Mouse (Mus musculus) layer of hippocampus, adult 9-10 months (tissue): Measurements from ENCODE around the gene Pnma1.

Source experiments
- DNase-seq: peaks from one replicate; pipeline ENCODE4 v3.0.0; 2022; ENCODE audit warnings: low spot score

The Pnma1 gene

DNA sequence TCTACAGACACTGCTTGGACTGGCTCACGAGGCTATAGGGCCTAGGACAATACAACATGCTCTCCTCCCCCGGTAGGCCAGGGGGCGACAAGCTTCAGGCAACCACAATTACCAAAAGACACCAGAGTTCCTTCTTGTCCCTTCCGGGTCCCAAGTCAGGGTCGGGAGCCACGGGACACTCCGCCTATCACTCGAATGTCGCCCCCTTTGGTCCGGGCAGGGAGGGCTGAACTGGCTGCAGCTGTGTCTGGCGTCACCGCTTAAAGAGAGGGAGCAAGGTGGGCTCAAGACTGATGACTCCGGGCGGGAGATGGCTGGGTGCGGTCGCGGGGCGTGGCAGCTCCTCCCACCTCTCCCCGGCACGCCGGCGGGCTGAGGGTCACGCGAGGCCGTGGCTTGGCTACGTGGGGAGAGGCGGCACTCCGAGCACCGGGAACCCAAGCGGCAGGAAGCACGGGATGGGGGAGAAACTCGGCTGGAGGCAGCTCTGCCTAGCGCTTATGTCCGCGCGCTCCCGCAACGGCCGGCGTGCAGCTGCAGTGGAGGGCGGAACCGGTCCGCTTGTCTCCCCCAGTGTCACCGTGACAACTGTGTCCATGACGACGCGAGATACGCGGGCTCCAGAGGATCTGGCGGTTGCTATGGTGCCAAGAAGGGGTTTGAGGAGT, at the start of gene Pnma1:
Gene Pnma1 (minus strand): TSS at position 536 of the 668 bp plus-strand sequence.
- DNase-seq = no peak

DNA sequence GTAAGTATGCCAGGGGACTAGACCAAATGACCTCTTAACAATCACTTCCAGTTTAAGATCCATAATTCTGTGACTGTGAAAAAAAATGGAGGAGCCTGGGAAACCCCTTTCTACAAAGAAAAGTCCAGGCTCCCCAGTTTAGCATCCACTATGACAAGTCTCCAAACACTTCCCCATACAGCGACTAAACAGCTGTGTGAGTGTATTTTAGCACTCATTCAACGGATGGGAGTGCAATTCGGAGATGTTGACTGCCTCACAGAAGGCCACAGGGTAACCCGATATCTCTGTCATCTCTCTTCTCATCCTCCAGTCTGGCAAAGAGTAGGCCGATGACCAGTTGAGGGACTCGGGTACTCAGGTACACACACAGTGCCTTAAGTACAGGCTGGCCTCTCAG, 46.9 kb upstream of the Pnma1 start:
- DNase-seq = no peak

DNA sequence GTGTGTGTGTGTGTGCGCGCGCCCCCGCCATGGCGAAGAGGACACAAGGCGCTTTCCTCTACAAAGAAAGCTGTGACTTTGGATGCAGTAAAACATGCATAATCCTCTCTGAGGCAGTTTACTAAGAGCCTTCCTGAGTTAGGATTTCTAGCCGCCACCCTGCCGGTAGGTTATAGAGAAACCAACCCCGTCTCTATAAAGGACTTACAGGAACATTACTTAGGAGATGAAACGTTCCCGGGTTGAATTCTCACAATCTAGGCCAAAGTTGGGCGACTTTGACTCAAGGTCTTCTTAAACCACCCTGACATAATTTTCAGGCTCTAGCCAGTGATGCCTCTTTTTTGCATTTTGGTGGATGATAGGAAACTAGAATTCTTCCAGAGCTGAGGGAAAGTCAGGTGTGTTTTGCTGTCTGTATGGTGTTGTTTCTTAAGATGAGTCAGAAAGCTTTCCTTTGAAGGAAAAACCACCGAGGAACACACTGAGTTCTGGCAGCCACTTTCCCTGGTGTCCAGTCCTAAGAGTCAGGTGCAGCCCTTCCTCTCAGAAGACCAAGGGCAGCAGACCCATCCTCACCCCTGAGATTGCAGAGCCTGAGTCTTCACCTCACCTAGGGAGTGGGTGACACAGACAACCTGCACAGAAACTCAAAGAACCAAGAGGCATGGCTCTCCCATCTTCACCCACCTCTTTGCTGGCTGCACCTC, 46.3 kb upstream of the Pnma1 start:
- no peak for DNase-seq

DNA sequence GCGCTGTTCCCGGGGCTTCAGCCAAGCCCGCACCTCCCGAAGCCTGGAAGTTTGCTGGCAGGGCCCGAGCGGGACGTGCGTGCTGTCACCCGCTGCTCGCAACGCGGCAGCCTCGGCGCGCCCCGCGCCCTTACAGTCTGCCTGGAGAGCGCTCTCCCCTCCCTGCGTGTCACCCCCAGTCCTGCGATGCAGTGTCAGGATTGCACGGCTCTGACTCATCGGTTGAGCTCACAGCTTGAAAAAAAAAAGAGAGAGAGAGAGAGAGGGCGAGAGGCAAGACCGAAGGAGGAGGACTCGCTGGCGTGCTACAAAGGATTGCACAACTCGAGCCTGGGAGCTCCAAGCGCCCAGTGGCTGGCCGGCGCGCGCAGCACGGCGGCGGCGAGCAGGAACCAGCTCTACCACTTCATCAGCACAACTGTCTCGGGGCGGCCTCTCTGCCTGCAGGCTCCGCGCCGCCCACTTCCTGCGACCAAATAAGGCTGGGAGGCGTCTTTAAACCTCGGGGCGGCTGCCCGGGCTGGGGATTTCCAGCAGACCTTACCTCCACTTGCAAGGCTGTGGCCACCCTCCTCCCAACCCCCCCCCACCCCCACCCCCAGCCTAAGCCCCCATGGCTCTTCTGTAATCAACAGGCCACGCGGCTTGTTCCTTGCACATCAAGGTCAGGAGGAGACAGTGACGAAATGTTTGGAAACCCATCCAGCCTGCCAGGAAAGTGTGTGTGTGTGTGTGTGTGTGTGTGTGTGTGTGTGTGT, 45.5 kb upstream of the Pnma1 start:
- peak; percentile 84 for DNase-seq

DNA sequence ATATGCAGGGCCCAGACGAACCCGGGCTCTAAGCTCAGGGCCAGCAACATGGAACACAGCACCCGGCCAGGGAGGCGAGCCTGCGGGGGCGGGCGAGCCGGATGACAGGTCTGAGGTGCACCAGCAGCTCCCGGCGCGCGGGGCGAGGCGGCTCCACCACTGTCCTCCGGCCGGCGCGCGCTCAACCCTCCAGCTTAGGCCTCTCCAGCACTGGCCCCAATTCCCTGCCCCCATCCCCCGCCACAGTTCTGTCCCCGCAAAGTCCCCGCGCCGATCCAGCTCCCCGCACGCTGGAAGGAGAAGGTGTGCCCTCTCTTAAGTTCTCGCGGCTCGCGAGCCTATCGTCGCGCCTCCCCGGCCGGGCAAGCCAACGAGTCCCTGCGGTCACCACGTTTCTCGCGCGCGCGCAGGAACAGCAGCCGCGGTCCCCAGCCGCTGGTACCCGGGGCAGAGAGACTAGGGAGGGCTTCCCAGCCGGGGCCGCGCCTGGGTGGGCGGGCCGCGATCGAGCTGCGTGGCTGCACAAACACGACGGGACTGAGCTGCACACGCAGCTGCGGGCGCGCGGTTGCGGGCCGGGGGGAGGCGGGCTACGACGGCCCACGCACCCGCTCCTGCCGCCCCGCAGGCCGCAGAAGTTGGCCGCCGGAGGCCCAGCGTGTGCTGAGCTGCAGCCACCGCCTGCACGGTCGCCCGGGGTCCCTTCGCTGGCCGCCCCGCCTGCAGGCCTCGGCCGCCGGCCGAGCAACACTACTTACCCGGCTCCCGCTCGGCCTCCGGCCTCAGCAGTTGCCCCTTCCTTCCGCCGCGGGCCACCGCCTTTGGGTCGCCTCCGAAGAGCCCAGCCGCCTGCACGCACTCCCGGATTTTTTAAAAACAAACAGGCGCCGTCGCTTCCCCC, 44.7 kb upstream of the Pnma1 start:
- DNase-seq = no peak

DNA sequence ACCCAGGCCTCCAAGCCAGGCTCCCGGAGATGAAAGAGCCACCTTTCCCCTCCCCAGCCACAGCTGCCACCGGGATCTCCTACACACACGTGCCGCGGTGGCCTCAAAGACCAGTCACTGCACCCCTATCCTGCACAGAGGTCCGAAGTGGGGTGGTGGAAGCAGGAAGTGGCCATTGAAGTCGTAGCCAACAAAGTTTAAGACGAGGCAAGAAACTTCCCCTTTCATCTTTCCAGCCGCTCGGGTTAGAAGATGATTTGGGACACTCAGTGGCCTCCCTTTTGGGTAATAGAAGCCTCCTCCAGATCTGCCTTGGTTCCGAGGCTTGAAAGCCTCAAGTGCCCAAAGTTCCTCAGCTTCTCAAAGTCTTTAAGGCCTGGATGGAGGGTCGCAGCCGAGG, 44.0 kb upstream of the Pnma1 start:
- DNase-seq = no peak

DNA sequence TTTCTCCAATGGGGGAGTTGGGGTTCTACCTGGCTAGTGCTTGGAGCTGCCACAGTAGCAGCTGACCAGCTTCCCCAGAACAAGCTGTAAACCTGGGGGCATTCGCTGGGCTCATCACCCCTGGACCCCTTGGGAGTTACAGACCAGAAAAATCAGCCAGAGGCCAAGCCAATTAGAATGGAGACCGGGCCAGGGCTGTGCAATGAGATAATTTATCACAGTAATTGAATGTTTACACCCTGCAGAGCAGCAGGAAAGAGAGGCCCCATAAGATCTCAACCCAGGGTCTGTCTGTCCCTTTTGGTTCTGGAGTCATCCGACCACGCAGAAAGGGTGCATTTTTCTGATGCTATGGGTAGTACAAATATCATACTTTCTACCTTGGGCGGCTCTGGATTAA, 43.5 kb upstream of the Pnma1 start:
- no peak for DNase-seq

DNA sequence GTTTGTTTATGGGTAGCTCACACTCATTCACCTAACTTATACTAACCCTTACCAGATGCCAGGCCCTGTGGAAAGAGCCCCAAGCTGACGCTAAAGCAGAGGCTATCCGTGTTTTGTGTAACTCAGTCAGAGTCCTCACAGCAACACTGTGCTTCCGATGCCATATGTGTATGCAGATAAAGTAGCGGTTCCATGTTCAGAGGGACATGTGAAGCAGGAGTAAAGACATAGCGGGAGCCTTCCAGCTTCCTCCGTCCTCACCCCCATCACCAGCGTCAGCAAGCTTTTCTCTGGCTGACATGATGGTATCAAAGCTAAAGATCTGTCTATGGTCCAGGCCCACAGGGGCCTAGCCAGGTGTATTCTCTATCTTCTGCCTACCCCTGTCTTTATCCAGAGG, 42.9 kb upstream of the Pnma1 start:
- no peak for DNase-seq

DNA sequence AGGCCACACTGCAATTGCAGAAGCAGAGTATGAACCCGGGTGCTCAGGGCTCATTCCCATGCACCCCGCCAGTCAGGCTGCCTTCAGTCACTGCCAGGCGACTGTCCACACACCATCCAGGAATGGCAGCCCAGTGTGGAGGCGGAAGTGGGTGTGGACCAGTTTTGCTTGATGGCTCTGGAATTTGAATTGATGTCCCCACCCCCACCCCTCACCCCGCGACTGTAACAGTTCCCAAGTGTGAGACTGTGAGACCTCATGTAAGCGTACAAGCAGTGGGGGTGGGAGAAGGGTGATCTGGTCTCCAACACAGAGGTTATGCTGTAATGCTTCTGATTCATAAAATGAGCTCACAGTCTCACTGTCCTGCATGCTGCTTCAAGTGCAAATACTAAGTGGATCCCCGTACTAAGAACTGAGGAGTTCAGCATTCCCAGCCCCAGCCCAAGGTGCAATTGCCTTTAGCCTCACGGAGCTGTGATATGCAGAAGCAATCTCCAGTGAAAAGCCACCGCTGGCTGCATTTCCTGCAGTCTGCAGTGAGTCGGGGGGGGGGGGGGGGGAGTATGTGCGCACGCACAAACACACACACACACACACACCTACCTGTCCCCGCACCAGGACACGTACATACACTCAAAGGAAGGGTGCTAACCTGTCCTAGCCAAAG, 42.0 kb upstream of the Pnma1 start:
- no peak for DNase-seq

DNA sequence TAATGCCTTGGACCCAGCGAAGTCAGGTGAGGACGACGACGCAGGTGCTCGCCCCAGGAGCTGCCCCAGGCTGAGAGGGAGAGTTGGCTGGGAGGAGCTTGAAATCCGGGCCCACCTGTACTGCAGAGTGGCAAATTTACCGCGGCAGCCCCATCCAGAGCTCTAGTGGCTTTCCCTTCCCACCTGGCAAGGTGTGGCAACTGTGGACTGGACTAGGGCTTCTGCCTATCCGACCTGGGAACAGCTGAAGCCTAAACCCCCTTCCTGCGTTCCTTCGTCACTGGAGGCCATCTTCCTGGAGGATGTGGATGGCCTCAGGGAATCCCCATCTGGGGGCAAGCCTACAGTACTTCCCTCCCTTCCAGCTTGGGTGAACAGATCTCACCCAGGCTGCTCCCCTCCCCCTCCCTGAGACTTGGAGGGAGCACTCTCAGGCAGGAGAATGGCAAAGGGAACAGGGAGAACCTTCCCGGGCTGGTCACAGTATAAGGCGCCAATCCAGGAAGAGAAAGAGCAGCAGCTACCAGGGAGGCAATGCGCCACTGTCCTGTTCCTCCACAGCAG, 40.7 kb upstream of the Pnma1 start:
- DNase-seq = no peak

DNA sequence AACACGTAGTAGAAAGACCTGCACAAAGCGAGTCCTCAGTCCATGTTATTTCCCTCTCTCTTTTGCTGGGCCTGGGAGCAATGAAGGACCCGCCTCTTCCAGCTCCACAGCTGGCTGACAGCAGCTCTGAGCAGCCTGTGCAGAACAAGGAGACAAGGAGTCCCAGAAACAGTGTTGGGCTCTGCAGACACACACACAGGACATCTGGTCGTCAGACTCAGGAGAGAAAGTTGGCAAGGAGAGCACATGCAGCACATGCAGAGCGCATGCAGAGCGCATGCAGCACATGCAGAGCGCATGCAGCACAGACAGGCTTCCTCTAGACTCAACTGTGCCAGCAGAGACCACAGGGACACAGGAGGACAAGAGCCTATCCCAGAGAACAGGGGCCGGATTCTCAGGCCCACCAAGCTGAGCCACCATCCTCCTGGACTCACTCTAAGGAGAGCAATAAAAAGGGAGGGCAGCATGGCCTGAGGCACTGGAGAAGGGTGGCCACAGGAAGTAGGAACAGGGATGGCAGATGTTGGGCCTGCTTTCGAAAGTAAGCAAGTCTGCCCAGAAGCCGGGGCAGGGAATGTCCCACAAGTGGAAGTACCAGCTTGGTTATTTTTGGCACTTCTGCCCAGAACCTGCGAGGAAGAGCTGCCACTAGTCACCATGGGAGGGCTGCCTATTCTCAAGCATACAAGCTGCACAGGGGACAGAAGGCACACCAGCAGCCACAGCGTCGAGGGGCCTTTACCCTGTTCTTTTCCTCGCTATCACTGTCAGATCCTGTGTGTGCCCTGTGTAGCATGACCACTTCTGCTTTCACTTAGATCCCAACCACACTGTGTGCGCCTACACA, 39.7 kb upstream of the Pnma1 start:
- DNase-seq = no peak

DNA sequence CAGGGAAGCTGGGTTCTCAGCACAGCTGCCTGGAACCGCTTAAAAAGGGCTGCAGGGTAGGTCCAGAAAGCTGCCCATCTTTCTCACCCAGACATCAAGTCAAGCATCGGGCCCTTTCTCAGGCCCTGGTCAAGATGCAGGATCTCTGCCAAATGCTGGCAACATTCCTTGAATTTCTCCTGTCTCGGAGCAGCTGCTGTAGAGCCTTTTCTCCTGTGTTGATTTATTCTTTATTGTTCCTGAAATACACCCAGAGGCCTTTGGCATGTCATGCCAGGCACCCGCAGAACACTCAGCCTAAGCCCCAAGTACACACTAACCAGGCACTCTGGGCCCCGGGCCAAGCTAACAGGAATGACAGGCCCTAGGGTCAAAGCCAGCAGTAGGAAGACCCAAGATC, 38.7 kb upstream of the Pnma1 start:
- no peak for DNase-seq

DNA sequence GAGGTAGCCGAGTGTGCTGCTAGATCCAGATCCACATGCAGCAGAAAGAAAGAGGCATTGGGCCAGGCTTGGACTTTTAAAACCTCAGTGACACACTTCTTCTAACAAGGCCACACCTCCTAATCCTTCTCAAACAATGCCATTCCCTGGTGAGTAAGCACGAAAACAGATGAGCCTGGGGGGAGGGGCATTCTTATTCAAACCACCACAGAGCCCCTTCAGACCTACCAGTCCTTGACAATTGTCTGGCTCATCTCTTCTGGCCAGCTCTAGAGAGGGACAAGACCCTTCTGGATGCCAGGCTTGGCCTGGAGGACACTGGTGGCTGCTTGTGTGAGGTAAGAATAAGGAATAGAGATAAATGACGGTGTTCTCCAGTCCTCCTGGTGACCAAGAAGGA, 38.2 kb upstream of the Pnma1 start:
- no peak for DNase-seq

DNA sequence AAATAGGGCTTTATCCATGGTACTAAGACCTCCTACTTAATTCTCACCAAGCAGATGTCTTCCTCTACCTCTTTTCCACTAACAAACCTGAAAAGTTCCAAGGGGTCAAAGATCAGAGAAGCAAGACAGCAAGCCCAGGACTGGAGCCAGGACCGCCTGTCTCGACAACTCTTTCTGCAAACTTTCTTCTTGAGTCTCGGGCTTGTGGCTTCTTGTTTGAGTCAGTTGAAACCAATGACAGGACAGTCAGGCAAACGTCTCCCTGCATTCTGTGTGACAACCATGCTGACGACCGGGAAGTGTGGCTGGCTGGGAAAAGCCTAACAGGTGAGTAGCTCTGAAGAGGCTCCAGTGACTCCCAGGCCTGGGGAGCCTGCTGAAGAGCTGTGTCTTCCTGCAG, 37.3 kb upstream of the Pnma1 start:
- DNase-seq = no peak

DNA sequence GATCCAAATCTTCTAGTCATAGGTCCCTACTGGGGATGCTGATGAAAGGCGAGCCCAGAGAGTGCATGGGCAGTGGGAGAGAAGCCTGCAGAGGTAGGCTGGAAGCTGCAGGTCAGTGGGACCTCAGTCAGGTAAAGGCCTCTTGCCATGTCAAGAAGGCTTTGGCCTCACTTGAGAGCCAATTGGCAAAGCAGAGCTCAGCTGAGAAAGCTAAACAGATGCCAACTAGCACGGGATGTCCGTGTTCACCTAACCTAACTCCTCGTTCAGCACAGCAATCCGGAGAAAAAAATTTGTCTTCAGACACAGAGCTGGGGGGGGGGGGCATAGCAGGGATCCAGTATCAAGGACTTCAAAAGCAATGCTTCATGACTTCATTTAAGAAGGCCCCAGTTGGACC, 36.7 kb upstream of the Pnma1 start:
- no peak for DNase-seq

DNA sequence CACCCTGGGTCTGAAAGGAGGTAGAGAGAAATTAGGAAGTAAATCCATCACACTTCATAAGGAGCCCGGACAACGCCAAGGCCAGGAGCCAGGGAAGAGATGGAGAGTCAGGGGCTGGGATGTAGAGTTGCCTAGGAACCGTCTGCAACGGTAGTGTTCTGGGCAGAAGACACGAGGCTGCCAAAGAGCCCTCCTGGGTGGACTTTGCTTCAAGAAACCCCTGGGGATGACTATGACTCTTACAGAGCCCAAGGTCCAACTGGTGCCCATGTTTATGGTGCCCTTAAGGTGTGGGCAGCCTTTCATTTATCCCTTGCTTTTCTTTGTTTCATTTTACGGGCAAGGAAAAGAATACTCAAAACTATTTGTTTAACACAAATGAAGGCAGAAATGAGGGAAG, 33.7 kb upstream of the Pnma1 start:
- DNase-seq = no peak

DNA sequence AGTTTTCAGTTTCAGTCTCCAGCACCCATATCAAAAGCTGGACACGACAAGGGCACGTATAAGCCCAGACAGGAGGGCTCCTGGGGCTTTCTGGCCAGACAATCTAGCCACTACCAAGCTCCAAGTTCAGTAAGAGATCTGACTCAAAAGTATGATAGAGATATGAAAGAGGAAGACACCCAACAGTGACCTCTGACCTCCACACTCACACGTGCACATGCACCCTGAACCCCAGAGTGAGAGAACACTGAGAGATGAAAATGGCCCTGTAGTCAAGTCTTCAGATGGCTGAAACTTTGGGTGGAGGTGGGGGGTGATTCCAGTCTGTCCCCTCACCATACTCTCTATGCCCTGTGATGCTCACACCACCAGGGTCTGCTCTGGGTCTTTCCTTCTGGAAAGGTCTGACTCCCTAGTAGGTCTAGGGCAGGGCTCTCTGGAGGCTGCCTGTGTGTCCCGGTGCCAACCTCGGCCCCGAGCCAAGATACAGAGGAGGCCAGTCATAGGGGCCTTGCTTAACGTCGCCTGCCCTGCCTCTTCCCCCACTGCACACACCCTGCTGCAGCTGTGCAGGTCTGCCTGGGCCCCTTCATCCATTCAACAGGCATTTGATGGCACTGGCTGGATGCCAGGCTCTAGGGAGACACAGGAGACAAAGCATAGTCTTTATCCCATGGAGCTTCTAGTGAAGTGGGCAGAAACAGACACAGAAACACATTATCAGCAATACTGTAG, 32.6 kb upstream of the Pnma1 start:
- no peak for DNase-seq

DNA sequence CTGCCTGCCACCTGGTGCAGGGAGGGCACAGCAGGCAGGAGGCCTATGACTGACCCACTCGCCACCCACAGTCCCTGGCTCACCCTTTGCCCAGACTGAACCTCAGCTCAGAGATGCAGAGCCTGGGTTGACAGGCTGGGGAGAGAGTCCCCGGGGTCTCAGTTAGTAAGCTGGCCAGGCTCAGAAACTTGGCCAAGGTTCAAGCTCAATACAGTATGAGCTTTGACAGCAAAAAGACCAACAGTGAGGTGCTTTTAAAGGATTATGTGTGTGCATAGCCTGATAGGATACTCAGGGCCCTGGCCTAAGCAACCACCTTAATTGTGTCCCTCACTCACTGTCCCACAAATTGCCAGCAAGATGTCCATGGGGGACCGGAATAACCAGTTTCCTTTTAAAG, 31.8 kb upstream of the Pnma1 start:
- no peak for DNase-seq

DNA sequence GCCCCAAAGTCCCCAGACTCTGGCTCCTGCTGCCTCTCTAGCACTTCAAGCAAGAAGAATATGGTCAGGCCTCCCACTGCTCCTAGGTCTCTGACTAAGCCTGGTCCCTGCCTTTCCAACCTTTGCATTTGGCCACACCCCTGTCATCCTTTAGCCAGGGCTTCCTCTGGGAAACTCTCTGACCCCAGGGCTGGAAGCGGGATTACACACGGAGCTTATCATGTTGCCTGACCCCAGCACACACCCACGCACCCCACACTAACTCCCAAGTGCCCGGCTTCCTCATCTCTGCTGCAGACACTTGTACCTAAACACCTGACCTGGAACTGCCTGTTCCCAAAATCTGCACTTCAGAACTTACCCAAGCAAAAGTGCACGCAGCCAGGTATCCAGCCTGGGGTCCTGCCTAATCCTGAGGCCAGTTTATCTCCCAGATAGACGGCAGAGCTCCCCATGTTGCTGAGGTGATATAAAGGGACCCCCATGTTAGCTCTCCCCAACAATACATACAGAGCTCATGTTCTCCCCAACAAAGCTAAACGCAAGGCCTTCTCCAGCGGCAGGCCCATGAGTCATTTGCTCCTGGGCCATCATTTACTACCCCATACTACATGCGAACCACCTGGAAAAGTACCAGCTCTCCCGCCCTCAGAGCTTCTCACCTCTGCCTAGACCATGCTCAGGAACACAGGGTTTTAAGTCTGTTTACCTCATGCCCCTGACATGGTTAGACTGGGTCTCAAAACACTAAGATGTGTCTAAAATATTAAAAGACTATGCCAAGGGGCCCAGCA, 30.6 kb upstream of the Pnma1 start:
- DNase-seq = no peak
